Mouse (Mus musculus): Measurements from ENCODE around the gene Dnase2a. TPM values are rescaled to one million over a fixed set of nuclear protein-coding genes. Genes with fewer than 3 reads are reported as not detected.

The Dnase2a gene
- polyA plus RNA-seq, 1 experiment from 2014 or later: 5.5 TPM

GRCm38 (mm10) chr8:84943699-84944098 lies 35.3 kb downstream of the Dnase2a start:
- no peak for ATAC-seq
- no peak overlapping the region; the same call in 1 of the 2 replicates for H3K4me2 ChIP-seq (ENCODE audit: low read length)
- no peak overlapping the region for H3K9ac ChIP-seq (replicated peaks; ENCODE audit: low read depth, low read length)
- H3K27me3 ChIP-seq (replicated peaks; ENCODE audit: control insufficient read depth, insufficient read depth, low read length): peaks cover 23% of the 10 kb centered on the region
- H3K36me3 ChIP-seq (ENCODE audit: control insufficient read depth, insufficient read depth): no peaks in the 10 kb centered on the region
- WGBS: 21% methylated on average over 4 of the region's 4 CpGs
- peaks cover 26% of the 10 kb centered on the region for H3K4me1 ChIP-seq (replicated peaks; ENCODE audit: control insufficient read depth, insufficient read depth, low read length)
- no peak overlapping the region for H3K27ac ChIP-seq (ENCODE audit: low read length)
- no peak overlapping the region for H3K4me3 ChIP-seq (replicated peaks; ENCODE audit: low read length)
- no peaks in the 10 kb centered on the region for H3K9me3 ChIP-seq (ENCODE audit: control insufficient read depth, low read length)

GRCm38 (mm10) chr8:84944478-84945160 lies 36.3 kb downstream of the Dnase2a start:
- Histone ChIP-seq H3K4me2 (ENCODE audit: low read length) (peak overlapping the region; percentile 87), H3K9me3 (ENCODE audit: control insufficient read depth, low read length) (no peaks in the 10 kb centered on the region), H3K36me3 (ENCODE audit: control insufficient read depth, insufficient read depth) (no peaks in the 10 kb centered on the region), H3K4me1 (replicated peaks; ENCODE audit: control insufficient read depth, insufficient read depth, low read length) (peaks cover 26% of the 10 kb centered on the region), H3K27ac (ENCODE audit: low read length) (no peak overlapping the region), H3K27me3 (replicated peaks; ENCODE audit: control insufficient read depth, insufficient read depth, low read length) (peaks cover 23% of the 10 kb centered on the region), H3K4me3 (replicated peaks; ENCODE audit: low read length) (peak overlapping the region; percentile 83), H3K9ac (replicated peaks; ENCODE audit: low read depth, low read length) (no peak overlapping the region)
- ATAC-seq: peak; percentile 16; the same call in 1 of the 2 replicates
- 1% methylated on average over 26 of the region's 26 CpGs for whole genome bisulfite sequencing

- no peak overlapping the region for H3K27ac ChIP-seq (ENCODE audit: low read length)
- H3K4me1 ChIP-seq (replicated peaks; ENCODE audit: control insufficient read depth, insufficient read depth, low read length): peaks cover 26% of the 10 kb centered on the region
- H3K9me3 ChIP-seq (ENCODE audit: control insufficient read depth, low read length): no peaks in the 10 kb centered on the region
- peak overlapping the region; percentile 87 for H3K4me2 ChIP-seq (ENCODE audit: low read length)
- ATAC-seq: peak; percentile 51
- no peaks in the 10 kb centered on the region for H3K36me3 ChIP-seq (ENCODE audit: control insufficient read depth, insufficient read depth)
- H3K4me3 ChIP-seq (replicated peaks; ENCODE audit: low read length): peak overlapping the region; percentile 83
- WGBS: under 1% methylated on average over 11 of the region's 11 CpGs
- peak overlapping the region; percentile 83 for H3K9ac ChIP-seq (replicated peaks; ENCODE audit: low read depth, low read length)
- H3K27me3 ChIP-seq (replicated peaks; ENCODE audit: control insufficient read depth, insufficient read depth, low read length): peaks cover 30% of the 10 kb centered on the region
These were observed 36.9 kb downstream of the Dnase2a start for GRCm38 (mm10) chr8:84945235-84945632.

- peak; percentile 57 for ATAC-seq
- H3K4me2 ChIP-seq (ENCODE audit: low read length): peak overlapping the region; percentile 87
- H3K27me3 ChIP-seq (replicated peaks; ENCODE audit: control insufficient read depth, insufficient read depth, low read length): peaks cover 35% of the 10 kb centered on the region
- H3K36me3 ChIP-seq (ENCODE audit: control insufficient read depth, insufficient read depth): no peaks in the 10 kb centered on the region
- H3K27ac ChIP-seq (ENCODE audit: low read length): peak overlapping the region; percentile 60
- 2% methylated on average over 46 of the region's 67 CpGs for WGBS
- H3K4me3 ChIP-seq (replicated peaks; ENCODE audit: low read length): peak overlapping the region; percentile 83
- H3K9me3 ChIP-seq (ENCODE audit: control insufficient read depth, low read length): no peaks in the 10 kb centered on the region
- H3K9ac ChIP-seq (replicated peaks; ENCODE audit: low read depth, low read length): peak overlapping the region; percentile 83
- peaks cover 26% of the 10 kb centered on the region for H3K4me1 ChIP-seq (replicated peaks; ENCODE audit: control insufficient read depth, insufficient read depth, low read length)
These were observed 37.5 kb downstream of the Dnase2a start for GRCm38 (mm10) chr8:84945633-84946527.

GRCm38 (mm10) chr8:84946528-84947240 lies 38.3 kb downstream of the Dnase2a start, which contains the start of gene Rtbdn:
Rtbdn (plus strand) TSS chr8:84946991.
- no peaks in the 10 kb centered on the region for H3K36me3 ChIP-seq (ENCODE audit: control insufficient read depth, insufficient read depth)
- WGBS: 4% methylated on average over 17 of the region's 17 CpGs
- peak within 1 kb of the TSS; percentile 83 for H3K9ac ChIP-seq (replicated peaks; ENCODE audit: low read depth, low read length)
- peak within 1 kb of the TSS; percentile 60 for H3K27ac ChIP-seq (ENCODE audit: low read length)
- peak within 1 kb of the TSS; percentile 83 for H3K4me3 ChIP-seq (replicated peaks; ENCODE audit: low read length)
- peaks cover 26% of the 10 kb centered on the region for H3K4me1 ChIP-seq (replicated peaks; ENCODE audit: control insufficient read depth, insufficient read depth, low read length)
- 0 out of 2 replicates have a peak, but pooled peaks have one; percentile 27 for ATAC-seq
- H3K4me2 ChIP-seq (ENCODE audit: low read length): peak within 1 kb of the TSS; percentile 87
- H3K27me3 ChIP-seq (replicated peaks; ENCODE audit: control insufficient read depth, insufficient read depth, low read length): peaks cover 35% of the 10 kb centered on the region
- no peaks in the 10 kb centered on the region for H3K9me3 ChIP-seq (ENCODE audit: control insufficient read depth, low read length)

- H3K4me1 ChIP-seq (replicated peaks; ENCODE audit: control insufficient read depth, insufficient read depth, low read length): peaks cover 26% of the 10 kb centered on the region
- H3K36me3 ChIP-seq (ENCODE audit: control insufficient read depth, insufficient read depth): no peaks in the 10 kb centered on the region
- no peaks in the 10 kb centered on the region for H3K9me3 ChIP-seq (ENCODE audit: control insufficient read depth, low read length)
- H3K27me3 ChIP-seq (replicated peaks; ENCODE audit: control insufficient read depth, insufficient read depth, low read length): peaks cover 35% of the 10 kb centered on the region
- H3K4me3 ChIP-seq (replicated peaks; ENCODE audit: low read length): no peak overlapping the region; the same call in 1 of the 2 replicates
- H3K9ac ChIP-seq (replicated peaks; ENCODE audit: low read depth, low read length): no peak overlapping the region; the same call in 1 of the 2 replicates
- peak overlapping the region; percentile 87; the same call in 1 of the 2 replicates for H3K4me2 ChIP-seq (ENCODE audit: low read length)
- H3K27ac ChIP-seq (ENCODE audit: low read length): no peak overlapping the region
- ATAC-seq: no peak
- WGBS: 16% methylated on average over 9 of the region's 9 CpGs
These were observed 38.8 kb downstream of the Dnase2a start for GRCm38 (mm10) chr8:84947241-84947545.

- WGBS: 17% methylated on average over 12 of the region's 12 CpGs
These were observed 41.4 kb downstream of the Dnase2a start for GRCm38 (mm10) chr8:84949753-84950152.

GRCm38 (mm10) chr8:84952612-84953255 lies 44.4 kb downstream of the Dnase2a start:
- Histone ChIP-seq H3K9ac (replicated peaks; ENCODE audit: low read depth, low read length) (no peak overlapping the region), H3K27ac (ENCODE audit: low read length) (no peak overlapping the region), H3K36me3 (ENCODE audit: control insufficient read depth, insufficient read depth) (no peaks in the 10 kb centered on the region), H3K4me1 (replicated peaks; ENCODE audit: control insufficient read depth, insufficient read depth, low read length) (no peaks in the 10 kb centered on the region), H3K4me3 (replicated peaks; ENCODE audit: low read length) (no peak overlapping the region), H3K27me3 (replicated peaks; ENCODE audit: control insufficient read depth, insufficient read depth, low read length) (peaks cover 19% of the 10 kb centered on the region), H3K9me3 (ENCODE audit: control insufficient read depth, low read length) (no peaks in the 10 kb centered on the region), H3K4me2 (ENCODE audit: low read length) (no peak overlapping the region)
- no peak for ATAC-seq
- 10% methylated on average over 18 of the region's 18 CpGs for WGBS

More at GRCm38 (mm10) chr8:84949753-84950152, 41.4 kb downstream of the Dnase2a start:
- H3K9me3 ChIP-seq (ENCODE audit: control insufficient read depth, low read length): no peaks in the 10 kb centered on the region
- H3K27me3 ChIP-seq (replicated peaks; ENCODE audit: control insufficient read depth, insufficient read depth, low read length): peaks cover 25% of the 10 kb centered on the region
- no peak for ATAC-seq
- peaks cover 19% of the 10 kb centered on the region for H3K4me1 ChIP-seq (replicated peaks; ENCODE audit: control insufficient read depth, insufficient read depth, low read length)
- no peak overlapping the region for H3K4me2 ChIP-seq (ENCODE audit: low read length)
- no peak overlapping the region for H3K27ac ChIP-seq (ENCODE audit: low read length)
- H3K36me3 ChIP-seq (ENCODE audit: control insufficient read depth, insufficient read depth): no peaks in the 10 kb centered on the region
- no peak overlapping the region for H3K4me3 ChIP-seq (replicated peaks; ENCODE audit: low read length)
- no peak overlapping the region for H3K9ac ChIP-seq (replicated peaks; ENCODE audit: low read depth, low read length)

Measured in forebrain, embryonic 16.5 days (tissue).